In genomic region chr16:22909290-22909689, GRCm38 (mm10) we compare ENCODE assay signal across 25 mouse cellular contexts. TPM values are rescaled to one million over a fixed set of nuclear protein-coding genes. Genes with fewer than 3 reads are reported as not detected.
"Had no signal": no experiment of that assay in that cellular context is flagged by ENCODE, and none has a peak within 500 bp of the region (broad histone marks: within the 10 kb centered on the region; RNA-seq: fewer than 3 reads in every experiment).

No protein-coding gene starts in this region.

- H3K27me3 ChIP-seq: neural tube, embryonic 13.5 days; neural tube, embryonic 15.5 days; stomach, embryonic 15.5 days had no signal

- DNase-seq: retina, postnatal 1 day; right cerebral cortex, adult 18-20 months; right cerebral cortex, postnatal 14 days; right cerebral cortex, postnatal 25 days; right cerebral cortex, postnatal 4 days; spleen, adult 18-20 months; thymus, adult 18-20 months; thymus, adult 2 months; thymus, postnatal 14 days; thymus, postnatal 25 days; thymus, postnatal 36 days; thymus, postnatal 4 days had no signal

- H3K36me3 ChIP-seq: neural tube, embryonic 13.5 days; neural tube, embryonic 15.5 days; stomach, embryonic 15.5 days had no signal

- H3K4me2 ChIP-seq: neural tube, embryonic 13.5 days; neural tube, embryonic 15.5 days; stomach, embryonic 15.5 days had no signal

- H3K4me1 ChIP-seq: neural tube, embryonic 13.5 days; neural tube, embryonic 15.5 days; stomach, embryonic 15.5 days had no signal

- H3K4me3 ChIP-seq: neural tube, embryonic 13.5 days; neural tube, embryonic 15.5 days; stomach, embryonic 15.5 days had no signal

- H3K9me3 ChIP-seq: neural tube, embryonic 13.5 days; neural tube, embryonic 15.5 days; stomach, embryonic 15.5 days had no signal

- H3K9ac ChIP-seq: neural tube, embryonic 13.5 days; neural tube, embryonic 15.5 days; stomach, embryonic 15.5 days had no signal

- H3K27ac ChIP-seq: neural tube, embryonic 13.5 days; neural tube, embryonic 15.5 days; stomach, embryonic 15.5 days; stomach, postnatal 0 days had no signal

RNA-seq across cellular contexts. Expression of gene Fetub, which starts 8.8 kb away (rescaled TPM):
- total RNA-seq: neutrophil, adult 5-6 weeks had no signal
- polyA plus RNA-seq: neural tube, embryonic 13.5 days; neural tube, embryonic 14.5 days; neural tube, embryonic 15.5 days; small intestine, adult 2 months; spleen, adult 2 months had no signal

RNA-seq across cellular contexts. Expression of gene Ahsg, which starts 18.2 kb away (rescaled TPM):
- total RNA-seq: neutrophil, adult 5-6 weeks had no signal
- polyA plus RNA-seq: small intestine, adult 2 months; thymus, postnatal 0 days had no signal

RNA-seq across cellular contexts. Expression of gene Hrg, which starts 41.6 kb away (rescaled TPM):
- total RNA-seq: neutrophil, adult 5-6 weeks had no signal
- polyA plus RNA-seq: small intestine, adult 2 months; spleen, adult 2 months; stomach, embryonic 14.5 days; stomach, embryonic 16.5 days; testis, adult 2 months; thymus, adult 2 months; thymus, postnatal 0 days; urinary bladder, adult 2 months had no signal
